ENCODE assay signal across 27 mouse cellular contexts in the genomic region with DNA sequence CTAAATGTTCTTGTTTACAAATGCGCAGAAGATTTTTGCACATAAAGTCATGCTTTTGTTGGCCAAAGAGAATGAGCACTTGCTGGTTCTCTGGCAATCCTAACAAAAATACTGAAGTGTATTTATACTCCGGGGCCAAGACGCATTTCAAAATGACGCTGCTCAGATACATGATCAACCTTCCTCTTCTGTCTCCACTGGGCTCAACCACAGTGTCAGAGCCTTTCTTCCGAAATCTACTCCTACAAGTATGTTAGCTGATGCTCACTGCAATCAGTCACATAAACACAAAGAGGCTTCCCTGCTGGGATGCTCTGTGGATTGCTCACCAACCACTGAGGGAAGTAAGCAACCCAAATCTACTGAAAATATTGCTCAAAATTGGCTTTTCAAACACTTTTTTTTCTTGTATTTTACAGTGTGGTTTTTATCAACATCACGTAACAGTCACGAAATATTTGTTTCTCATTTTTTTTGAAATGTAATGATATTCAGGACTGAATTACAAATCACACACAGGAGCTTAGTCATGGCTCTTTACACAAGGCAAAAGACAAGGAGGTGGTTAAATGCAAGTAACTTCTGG.
DNase-seq lines count a peak whose midpoint lies in the region; ATAC-seq lines count a peak whose summit lies in the region.
"Had no signal": no experiment of that assay in that cellular context is flagged by ENCODE, and none has a peak within 500 bp of the region (broad histone marks: within the 10 kb centered on the region; RNA-seq: fewer than 3 reads in every experiment).

No protein-coding gene starts in this region.

- H3K9ac ChIP-seq in embryonic facial prominence, embryonic 14.5 days (ENCODE audit: low read depth, low read length), result no peak overlapping the region
- no peak overlapping the region for H3K9ac ChIP-seq in midbrain, embryonic 11.5 days (ENCODE audit: low read length)
- no peak overlapping the region for H3K9ac ChIP-seq in midbrain, embryonic 16.5 days (ENCODE audit: low read depth, low read length)
- H3K9ac ChIP-seq: embryonic facial prominence, embryonic 12.5 days; forebrain, embryonic 13.5 days; hindbrain, embryonic 13.5 days had no signal

- intact Hi-C loops in left cerebral cortex, postnatal 4 days (cut with DNase I), result no loop called here

- H3K4me1 ChIP-seq in embryonic facial prominence, embryonic 14.5 days (ENCODE audit: control insufficient read depth, insufficient read depth, low read length), result no peaks in the 10 kb centered on the region
- H3K4me1 ChIP-seq in embryonic facial prominence, embryonic 10.5 days, result no peaks in the 10 kb centered on the region
- H3K4me1 ChIP-seq in midbrain, embryonic 11.5 days (ENCODE audit: control insufficient read depth, insufficient read depth, low read length), result no peaks in the 10 kb centered on the region
- no peaks in the 10 kb centered on the region for H3K4me1 ChIP-seq in midbrain, embryonic 16.5 days (ENCODE audit: control insufficient read depth, insufficient read depth, low read length)
- H3K4me1 ChIP-seq: embryonic facial prominence, embryonic 12.5 days; forebrain, embryonic 10.5 days; forebrain, embryonic 13.5 days; hindbrain, embryonic 10.5 days; hindbrain, embryonic 13.5 days had no signal

- H3K4me3 ChIP-seq in embryonic facial prominence, embryonic 14.5 days (ENCODE audit: low read depth, low read length), result no peak overlapping the region
- no peak overlapping the region for H3K4me3 ChIP-seq in embryonic facial prominence, embryonic 10.5 days
- H3K4me3 ChIP-seq in midbrain, embryonic 11.5 days (ENCODE audit: low read depth, low read length), result no peak overlapping the region
- H3K4me3 ChIP-seq in midbrain, embryonic 16.5 days (ENCODE audit: low read depth, low read length), result no peak overlapping the region
- H3K4me3 ChIP-seq: embryonic facial prominence, embryonic 12.5 days; erythroblast, embryonic 14.5 days; forebrain, embryonic 10.5 days; forebrain, embryonic 13.5 days; hindbrain, embryonic 10.5 days; hindbrain, embryonic 13.5 days had no signal

- 78% methylated on average over 7 of the region's 7 CpGs for WGBS in embryonic facial prominence, embryonic 14.5 days
- 89% methylated on average over 7 of the region's 7 CpGs for WGBS in embryonic facial prominence, embryonic 10.5 days
- WGBS in midbrain, embryonic 11.5 days, result 88% methylated on average over 7 of the region's 7 CpGs
- 82% methylated on average over 7 of the region's 7 CpGs for WGBS in midbrain, embryonic 16.5 days

- no peaks in the 10 kb centered on the region for H3K27me3 ChIP-seq in embryonic facial prominence, embryonic 14.5 days (replicated peaks; ENCODE audit: control insufficient read depth, insufficient read depth, low read length)
- no peaks in the 10 kb centered on the region for H3K27me3 ChIP-seq in embryonic facial prominence, embryonic 10.5 days (replicated peaks; ENCODE audit: low read depth, poor library complexity, severe bottlenecking)
- H3K27me3 ChIP-seq in midbrain, embryonic 11.5 days (ENCODE audit: control insufficient read depth, insufficient read depth, low read length), result no peaks in the 10 kb centered on the region
- no peaks in the 10 kb centered on the region for H3K27me3 ChIP-seq in midbrain, embryonic 16.5 days (ENCODE audit: control insufficient read depth, insufficient read depth, low read depth, low read length)
- H3K27me3 ChIP-seq: CH12.LX; embryonic facial prominence, embryonic 12.5 days; forebrain, embryonic 13.5 days; hindbrain, embryonic 13.5 days had no signal

- H3K9me3 ChIP-seq in embryonic facial prominence, embryonic 14.5 days (ENCODE audit: control insufficient read depth, low read length), result no peaks in the 10 kb centered on the region
- no peaks in the 10 kb centered on the region for H3K9me3 ChIP-seq in embryonic facial prominence, embryonic 10.5 days
- H3K9me3 ChIP-seq in midbrain, embryonic 11.5 days (ENCODE audit: control insufficient read depth, low read length), result no peaks in the 10 kb centered on the region
- H3K9me3 ChIP-seq in midbrain, embryonic 16.5 days (replicated peaks; ENCODE audit: control insufficient read depth, low read length, poor library complexity, severe bottlenecking), result no peaks in the 10 kb centered on the region
- H3K9me3 ChIP-seq: embryonic facial prominence, embryonic 12.5 days; forebrain, embryonic 10.5 days; forebrain, embryonic 13.5 days; G1E; hindbrain, embryonic 10.5 days; hindbrain, embryonic 13.5 days had no signal

- no peak for ATAC-seq in embryonic facial prominence, embryonic 14.5 days (ENCODE audit: low read depth)
- ATAC-seq in midbrain, embryonic 11.5 days (ENCODE audit: low FRiP score), result no peak
- no peak for ATAC-seq in midbrain, embryonic 16.5 days
- ATAC-seq: activated CD4-positive, CD25-positive, alpha-beta regulatory T cell, adult 4 months; forebrain, embryonic 13.5 days; forebrain, embryonic 16.5 days; hindbrain, embryonic 16.5 days had no signal

- no peaks in the 10 kb centered on the region for H3K36me3 ChIP-seq in embryonic facial prominence, embryonic 14.5 days (ENCODE audit: control insufficient read depth, insufficient read depth, low read length)
- H3K36me3 ChIP-seq in embryonic facial prominence, embryonic 10.5 days (replicated peaks), result no peaks in the 10 kb centered on the region
- H3K36me3 ChIP-seq in midbrain, embryonic 11.5 days (ENCODE audit: control insufficient read depth, insufficient read depth, low read length), result no peaks in the 10 kb centered on the region
- H3K36me3 ChIP-seq in midbrain, embryonic 16.5 days (ENCODE audit: control insufficient read depth, insufficient read depth, low read length), result no peaks in the 10 kb centered on the region
- H3K36me3 ChIP-seq: embryonic facial prominence, embryonic 12.5 days; forebrain, embryonic 10.5 days; G1E; hindbrain, embryonic 10.5 days; hindbrain, embryonic 13.5 days had no signal

- no peak overlapping the region for H3K27ac ChIP-seq in embryonic facial prominence, embryonic 14.5 days (replicated peaks; ENCODE audit: low read depth, low read length)
- H3K27ac ChIP-seq in embryonic facial prominence, embryonic 10.5 days (replicated peaks), result no peak overlapping the region
- no peak overlapping the region for H3K27ac ChIP-seq in midbrain, embryonic 11.5 days (ENCODE audit: low read depth, low read length)
- H3K27ac ChIP-seq in midbrain, embryonic 16.5 days (ENCODE audit: low read length), result no peak overlapping the region
- H3K27ac ChIP-seq: embryonic facial prominence, embryonic 12.5 days; forebrain, embryonic 10.5 days; forebrain, embryonic 13.5 days; hindbrain, embryonic 10.5 days; hindbrain, embryonic 13.5 days had no signal

- H3K4me2 ChIP-seq in embryonic facial prominence, embryonic 14.5 days (ENCODE audit: low read depth, low read length), result no peak overlapping the region
- H3K4me2 ChIP-seq in midbrain, embryonic 11.5 days, result no peak overlapping the region
- H3K4me2 ChIP-seq in midbrain, embryonic 16.5 days (ENCODE audit: low read length), result no peak overlapping the region
- H3K4me2 ChIP-seq: embryonic facial prominence, embryonic 12.5 days; forebrain, embryonic 13.5 days; heart, embryonic 11.5 days; hindbrain, embryonic 13.5 days had no signal

- DNase-seq in embryonic facial prominence, embryonic 14.5 days (ENCODE audit: low spot score), result peak; percentile 30
- DNase-seq in embryonic facial prominence, embryonic 10.5 days (ENCODE audit: low spot score), result no peak
- peak; percentile 33 for DNase-seq in midbrain, embryonic 11.5 days (ENCODE audit: low spot score, missing footprints)
- peak; percentile 9 for DNase-seq in NIH3T3 (ENCODE audit: low read depth)
- no peak for DNase-seq in left cerebral cortex, postnatal 4 days
- DNase-seq in right cerebral cortex, adult 18-20 months, result no peak
- DNase-seq: adrenal gland, adult 8-10 months; adrenal gland, postnatal 25 days; B cell, adult 2 months; cerebellum, adult 11-12 months; cerebellum, adult 8-10 months; cerebellum, postnatal 14 days; gastrocnemius, postnatal 10 days; gastrocnemius, postnatal 36 days had no signal

Comparison
In these comparisons a context has a peak if more than half of its experiments do, and no peak if none do; other contexts are left out.
1. DNase-seq: peak in embryonic facial prominence, embryonic 14.5 days (single experiment), midbrain, embryonic 11.5 days (single experiment) and NIH3T3 (single experiment); none in embryonic facial prominence, embryonic 10.5 days (single experiment), left cerebral cortex, postnatal 4 days (single experiment) and right cerebral cortex, adult 18-20 months (single experiment).